Mouse (Mus musculus) urinary bladder, postnatal 36 days (tissue): ENCODE results near the gene Ttc7.
"Not testable (repeated sequence)": the region's sequence is repeated elsewhere in the genome, so short reads cannot be mapped to it uniquely, and the experiment has no call there.

Experiments
- DNase-seq, 2 experiments: peaks; one replicate each; pipeline ENCODE4 v3.0.0; 2022; ENCODE audit warnings: low spot score in 2 of 2, mixed read lengths in 1 of 2

Gene Ttc7

DNA sequence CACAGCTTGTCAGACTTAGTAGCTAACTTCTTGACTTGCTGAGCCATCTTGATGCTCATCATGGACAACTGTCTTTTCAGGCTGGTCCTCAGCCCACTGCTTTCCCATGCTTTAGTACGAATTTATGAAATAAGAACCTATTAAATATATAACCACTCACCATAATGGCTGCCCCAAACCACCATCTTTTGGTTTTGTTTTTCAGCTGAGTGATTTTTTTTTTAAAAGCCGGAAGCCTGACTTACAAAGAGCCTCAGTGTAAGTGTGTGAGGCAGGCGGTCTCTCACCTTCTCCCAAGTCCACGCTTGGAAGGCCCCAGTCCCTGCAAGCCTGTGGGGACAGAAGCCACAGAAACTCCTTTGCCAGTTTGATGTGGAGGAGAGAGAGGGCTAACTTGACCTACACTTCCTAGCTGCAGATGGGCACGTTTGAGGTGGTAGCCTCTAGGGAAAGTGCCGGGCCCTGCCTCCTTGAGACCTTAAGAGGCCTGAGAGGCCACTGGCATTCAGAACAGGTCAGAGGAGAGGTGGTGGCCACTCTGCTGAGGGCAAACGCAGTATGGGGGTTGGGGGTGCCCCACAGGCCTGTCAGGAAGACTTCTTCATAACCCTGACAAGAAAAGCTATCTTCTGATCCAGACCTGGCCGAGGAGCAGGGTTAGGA, 3.9 kb downstream of the Ttc7 start:
- no peak for DNase-seq

DNA sequence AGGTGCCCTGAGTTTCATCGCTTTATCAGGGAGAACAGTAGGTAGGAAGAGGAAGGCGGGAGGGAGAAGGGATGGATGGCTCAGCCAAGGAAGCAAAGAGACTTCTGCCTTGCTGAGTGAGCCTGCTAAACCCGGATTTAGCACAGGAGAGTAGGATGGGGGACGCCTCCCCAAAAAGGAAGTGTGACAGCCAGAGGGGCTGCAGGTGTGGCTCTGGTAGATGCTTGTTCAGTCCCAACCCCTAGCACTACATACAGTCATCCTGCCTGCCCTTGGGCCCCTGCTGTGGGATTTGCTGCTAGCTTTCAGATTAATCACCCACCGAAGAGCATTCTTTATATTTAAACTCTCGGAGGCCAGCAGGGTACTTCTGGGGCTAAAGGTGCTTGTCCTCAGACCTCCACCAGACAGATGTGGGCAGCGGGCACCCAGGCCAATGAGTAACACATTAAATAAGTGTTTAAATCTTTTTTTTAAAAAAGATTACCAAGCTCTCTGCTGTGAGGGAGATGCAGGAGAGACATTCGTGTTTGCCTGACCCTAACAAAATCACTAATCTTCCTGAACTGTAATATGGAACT, 4.6 kb downstream of the Ttc7 start:
- DNase-seq, result no peak

DNA sequence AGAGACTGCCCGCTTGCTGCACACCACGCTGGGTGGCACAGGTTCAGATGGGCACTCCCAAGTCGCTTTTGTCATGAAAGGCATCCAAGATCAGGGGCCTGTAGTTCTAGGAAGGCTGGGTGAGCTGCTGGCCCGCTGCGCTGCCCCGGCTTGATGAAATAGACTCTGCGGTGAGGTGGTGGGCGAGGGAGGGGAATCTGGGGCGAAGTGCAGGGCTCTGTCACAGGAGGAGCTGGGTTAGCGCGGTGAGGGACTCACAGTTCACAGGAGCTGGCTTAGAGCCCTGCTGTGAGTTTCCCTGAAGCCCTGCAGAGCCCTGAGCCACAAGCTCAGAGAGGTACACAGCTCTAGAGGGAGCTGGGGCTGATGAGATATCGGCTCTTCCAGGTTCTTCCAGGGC, 5.4 kb downstream of the Ttc7 start:
- DNase-seq, result peak in 1 of 2 experiments; percentile 12

DNA sequence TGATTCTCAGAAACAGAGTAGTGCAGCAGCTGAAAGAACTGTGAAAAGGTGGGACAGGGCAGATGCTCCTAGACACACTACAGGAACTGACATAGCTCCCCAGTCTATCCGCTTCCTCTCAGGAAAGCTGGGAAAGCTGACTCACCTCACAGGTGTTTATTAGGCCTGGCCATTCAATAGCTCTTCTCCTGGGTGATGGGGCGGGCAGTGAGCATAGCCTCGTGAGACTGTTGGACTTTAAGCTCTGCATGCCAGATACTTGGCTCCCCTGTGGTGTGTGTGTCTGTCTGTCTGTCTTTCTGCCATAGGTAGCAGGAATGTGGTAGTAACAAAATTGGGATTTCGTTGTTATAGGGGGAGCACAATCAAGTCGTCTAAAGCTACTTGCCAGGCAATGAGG, 6.7 kb downstream of the Ttc7 start:
- DNase-seq, result no peak

DNA sequence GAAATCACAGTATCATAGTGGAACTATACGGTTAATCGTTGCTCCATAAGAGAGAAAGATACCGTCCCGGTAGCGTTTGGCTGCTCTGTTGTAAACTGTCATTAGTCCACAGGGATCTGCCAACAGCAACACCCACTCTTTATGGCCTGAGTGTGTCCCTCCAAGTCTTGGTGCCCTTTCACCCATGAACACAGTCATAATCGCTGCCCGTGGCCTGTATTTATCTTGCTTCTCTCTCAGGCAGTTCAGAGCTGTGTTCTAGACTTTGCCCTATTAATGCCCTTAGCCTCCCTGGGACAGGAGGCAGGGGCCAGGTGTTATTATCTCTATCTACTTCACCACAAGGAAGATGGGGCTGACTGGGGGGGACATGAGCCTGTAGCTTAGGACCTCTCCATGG, 8.4 kb downstream of the Ttc7 start:
- no peak for DNase-seq

DNA sequence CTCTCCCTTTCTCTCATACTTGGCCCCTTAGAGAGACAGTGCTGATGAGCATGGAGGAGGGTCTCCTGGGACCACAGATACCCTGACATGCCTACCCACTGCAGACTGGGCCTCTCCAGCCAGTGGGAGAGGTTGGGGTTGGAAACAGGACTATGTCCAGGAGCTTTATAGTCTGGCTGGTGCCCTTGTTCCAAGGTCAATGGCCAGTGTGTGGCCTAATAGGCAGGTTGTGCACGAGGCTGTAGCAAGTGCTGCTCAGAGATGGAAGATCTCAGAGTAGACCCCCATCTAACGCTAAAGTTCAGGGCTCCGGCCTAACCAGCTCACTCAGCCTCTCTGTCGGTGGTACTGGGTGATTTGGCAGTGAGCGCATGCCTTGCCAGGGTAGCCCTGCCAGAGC, 9.1 kb downstream of the Ttc7 start:
- no peak for DNase-seq

DNA sequence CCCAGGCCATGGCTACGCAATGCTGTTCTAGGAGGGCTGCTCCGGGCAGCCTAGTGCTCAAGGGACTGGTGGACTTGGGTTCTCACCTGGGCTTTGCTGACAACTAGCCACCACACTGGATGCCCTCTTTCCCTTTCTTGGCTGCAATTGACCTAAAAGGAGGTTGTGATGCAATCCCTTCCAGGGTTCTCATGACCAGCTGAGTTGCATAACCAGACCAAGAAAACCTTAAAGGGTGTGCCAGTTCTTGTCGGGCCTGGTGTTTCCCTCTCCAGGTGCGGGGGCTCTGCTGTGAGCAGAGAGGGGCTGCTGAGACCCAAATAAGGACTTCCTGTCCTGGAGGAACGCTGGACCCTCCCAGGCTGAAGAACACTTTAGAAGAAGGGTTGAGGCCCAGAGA, 10.4 kb downstream of the Ttc7 start:
- no peak for DNase-seq

DNA sequence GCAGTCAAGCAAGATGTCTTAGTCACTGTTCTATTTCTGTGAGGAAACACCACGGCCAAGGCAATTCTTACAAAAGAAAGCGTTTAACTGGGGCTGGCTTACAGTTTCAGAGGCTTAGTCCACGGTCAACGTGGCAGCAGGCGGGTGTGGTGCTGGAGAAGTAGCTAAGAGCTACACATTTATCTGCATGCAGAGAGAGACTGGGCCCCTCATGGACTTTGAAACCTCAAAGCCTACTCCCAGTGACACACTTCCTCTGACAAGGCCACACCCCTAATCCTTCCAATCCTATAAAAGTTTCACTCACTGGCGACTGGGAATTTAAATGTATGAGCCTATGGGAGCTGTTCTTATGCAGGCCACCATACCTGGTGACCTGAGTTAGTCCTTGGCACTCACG, 13.1 kb downstream of the Ttc7 start:
- no peak for DNase-seq

DNA sequence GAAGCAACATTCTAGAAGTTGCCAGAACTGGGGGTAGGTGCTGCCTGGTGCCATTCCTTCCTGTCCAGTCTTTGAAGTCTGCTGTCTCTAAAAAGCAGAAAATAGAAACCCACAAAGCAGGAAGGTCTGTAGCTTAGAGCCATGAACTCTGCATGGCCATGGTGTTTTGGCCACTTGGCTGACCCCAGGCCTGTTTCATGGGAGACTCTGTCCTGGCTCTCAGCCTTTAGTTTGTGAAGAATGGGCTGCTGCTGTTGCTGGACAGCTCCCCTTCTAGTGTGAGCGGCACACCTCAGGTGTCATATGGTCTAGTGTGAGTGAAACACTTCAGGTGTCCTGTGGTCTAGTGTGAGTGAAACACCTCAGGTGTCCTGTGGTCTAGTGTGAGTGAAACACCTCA, 14.0 kb downstream of the Ttc7 start:
- not testable (repeated sequence) for DNase-seq

DNA sequence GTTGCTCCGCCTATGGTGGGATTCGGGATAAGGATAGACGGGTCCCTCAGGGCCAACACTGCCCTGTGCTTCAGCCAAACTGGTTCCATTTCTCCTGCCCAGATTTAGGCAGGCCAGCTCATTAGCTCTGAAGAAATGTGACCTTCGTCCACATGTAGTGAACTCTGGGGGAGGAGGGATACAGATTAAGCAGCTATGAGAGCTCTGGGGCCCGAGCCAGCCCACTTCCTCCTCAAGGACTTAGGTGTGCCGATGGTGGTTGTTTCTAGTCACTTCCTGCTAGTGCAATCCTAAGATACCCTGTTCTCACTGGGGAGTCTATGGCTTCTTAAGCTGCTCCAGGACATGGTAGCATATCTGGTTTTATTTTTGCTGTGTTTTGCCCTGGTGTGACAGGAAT, 16.3 kb downstream of the Ttc7 start:
- DNase-seq, result no peak

DNA sequence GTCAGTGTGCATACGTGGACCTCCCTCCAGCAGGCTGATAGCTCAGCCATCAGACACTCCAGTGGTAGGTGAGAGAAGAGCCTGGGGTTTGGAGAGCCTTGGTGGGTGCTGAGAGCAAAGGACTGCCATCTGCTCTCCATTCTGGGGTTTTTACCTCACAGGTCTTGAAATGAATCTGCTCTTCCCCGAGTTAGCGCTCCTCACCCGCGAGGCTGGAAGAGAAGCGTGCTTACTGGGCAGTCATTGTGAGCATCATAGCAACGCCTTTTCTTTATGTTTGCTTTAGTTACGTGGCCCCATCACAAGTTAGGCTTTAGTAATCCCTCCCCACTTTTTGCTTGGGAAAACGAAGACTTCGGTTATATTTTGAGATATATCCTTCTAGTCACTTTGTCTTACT, 17.7 kb downstream of the Ttc7 start:
- DNase-seq, result no peak

DNA sequence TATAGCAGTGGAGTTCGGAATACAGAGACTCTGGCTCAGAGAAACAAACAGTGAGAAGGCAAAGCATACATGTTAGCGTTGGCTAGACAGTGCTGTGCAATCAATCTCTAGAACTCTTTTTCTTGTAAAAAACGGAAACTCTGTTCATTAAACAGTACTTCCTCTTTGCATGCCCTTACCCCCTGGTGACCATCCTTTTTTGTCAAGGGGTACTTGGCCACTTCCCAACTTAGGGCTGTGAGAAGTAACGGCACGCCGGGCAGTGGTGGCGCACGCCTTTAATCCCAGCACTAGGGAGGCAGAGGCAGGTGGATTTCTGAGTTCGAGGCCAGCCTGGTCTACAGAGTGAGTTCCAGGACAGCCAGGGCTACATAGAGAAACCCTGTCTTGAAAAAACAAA, 18.9 kb downstream of the Ttc7 start:
- DNase-seq, result not testable (repeated sequence)

DNA sequence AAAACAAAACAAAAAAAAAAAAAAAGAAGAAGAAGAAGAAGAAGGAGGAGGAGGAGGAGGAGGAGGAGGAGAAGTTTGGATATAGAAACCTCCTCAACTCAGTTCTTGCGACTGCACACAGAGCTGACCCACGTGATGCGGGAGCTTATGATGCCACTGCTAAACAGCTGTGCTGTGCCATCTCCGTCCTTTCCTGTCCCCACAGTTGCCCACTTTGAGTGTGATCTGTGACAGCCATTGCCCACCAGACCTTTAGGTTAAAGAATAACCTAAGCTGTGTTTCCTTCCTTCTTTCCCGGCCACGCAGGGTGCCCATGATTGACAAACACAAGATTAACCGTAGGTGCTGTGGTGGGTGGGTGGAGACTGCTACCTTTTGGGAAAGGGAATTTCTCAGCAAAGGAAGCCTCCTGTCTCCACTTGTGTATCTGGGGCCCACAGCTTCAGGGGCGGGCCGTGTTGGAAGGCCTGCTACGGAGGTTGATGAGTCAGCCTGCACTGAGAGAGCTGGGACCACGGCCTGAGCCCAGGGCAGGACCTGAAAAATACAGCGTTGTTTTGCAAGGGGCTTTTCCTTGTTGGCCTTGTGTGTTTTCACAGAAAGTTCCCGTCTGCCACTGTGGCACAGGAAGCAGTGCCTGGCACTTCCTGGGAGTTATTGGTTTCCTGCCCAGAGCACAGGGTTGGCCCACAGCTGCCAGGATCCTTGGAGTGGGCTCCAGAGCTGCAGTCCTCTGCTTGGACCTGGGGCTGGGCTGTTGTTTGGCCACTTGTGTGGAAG, 19.5 kb downstream of the Ttc7 start:
- peak in 1 of 2 experiments; percentile 59 for DNase-seq

DNA sequence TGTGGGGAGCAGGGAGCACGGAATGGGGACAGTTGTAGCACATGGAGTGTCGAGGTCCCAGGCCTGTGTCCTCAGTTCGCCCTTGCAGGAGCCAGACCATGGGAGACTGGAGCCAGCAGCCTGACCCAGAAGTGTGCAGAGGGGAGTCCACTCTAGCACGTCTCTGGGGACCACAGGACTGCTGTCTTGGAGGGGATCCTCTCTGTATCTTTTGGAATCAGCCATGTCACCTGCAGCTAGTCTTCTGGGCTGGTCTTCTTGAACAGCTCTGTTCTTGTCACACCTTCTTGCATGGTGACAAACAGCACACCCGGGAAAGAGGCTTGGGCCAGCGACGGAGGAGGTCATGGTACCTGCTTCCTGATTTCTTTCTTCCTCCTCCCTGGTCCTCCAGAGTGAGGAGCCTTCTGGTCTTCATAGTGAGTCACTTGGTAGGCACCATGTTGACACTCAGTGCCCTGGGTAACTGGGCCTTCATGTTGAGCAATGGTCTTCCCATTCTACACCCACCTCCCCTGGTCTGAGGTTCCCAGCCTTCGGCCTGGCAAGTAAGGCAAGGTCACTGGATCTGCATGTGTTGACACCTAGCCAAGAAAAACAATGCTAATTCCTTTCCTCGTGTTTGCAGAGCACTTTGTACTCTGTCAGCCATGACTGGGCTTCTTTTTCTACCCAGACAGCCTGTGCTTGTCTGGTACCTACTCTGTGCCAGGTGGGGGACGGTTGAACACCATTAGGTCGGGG, 21.6 kb downstream of the Ttc7 start:
- no peak for DNase-seq

DNA sequence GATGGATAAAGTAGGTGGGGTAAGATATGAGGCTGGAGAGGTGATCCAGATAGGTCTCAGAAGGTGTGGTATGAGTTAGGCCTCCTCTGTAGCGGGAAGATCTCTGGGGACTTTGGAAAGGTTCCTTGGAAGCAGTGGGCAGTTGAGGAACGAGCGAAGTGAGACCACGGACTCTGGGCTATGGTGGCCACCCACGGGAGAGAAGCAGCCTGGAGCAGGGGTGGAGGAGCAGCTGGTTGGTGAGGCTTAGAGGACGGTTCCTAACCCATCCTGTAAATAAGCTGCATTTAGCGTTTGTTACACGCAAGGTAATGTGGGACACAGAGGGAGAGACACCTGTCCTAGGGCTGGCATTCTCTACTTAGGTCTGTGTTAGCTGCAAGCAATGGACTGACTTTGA, 22.4 kb downstream of the Ttc7 start:
- DNase-seq, result no peak

DNA sequence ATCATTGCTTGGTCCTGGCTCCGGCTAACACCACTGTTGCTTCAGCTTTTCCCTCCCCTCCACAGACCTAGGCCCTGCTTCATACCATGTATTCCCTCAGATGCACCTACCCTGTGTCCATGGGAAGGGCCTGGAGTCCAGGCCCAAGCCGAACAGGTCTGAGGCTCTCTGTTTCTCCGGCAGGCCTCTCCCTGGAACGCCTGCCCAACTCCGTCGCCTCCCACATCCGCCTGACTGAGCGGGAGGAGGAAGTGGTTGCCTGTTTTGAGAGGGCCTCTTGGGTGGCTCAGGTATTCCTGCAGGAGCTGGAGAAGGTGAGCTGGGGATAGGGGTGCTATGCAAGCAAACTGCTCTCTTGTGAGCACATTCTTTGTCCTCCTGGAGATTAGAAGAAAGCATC, 24.1 kb downstream of the Ttc7 start:
- no peak for DNase-seq

DNA sequence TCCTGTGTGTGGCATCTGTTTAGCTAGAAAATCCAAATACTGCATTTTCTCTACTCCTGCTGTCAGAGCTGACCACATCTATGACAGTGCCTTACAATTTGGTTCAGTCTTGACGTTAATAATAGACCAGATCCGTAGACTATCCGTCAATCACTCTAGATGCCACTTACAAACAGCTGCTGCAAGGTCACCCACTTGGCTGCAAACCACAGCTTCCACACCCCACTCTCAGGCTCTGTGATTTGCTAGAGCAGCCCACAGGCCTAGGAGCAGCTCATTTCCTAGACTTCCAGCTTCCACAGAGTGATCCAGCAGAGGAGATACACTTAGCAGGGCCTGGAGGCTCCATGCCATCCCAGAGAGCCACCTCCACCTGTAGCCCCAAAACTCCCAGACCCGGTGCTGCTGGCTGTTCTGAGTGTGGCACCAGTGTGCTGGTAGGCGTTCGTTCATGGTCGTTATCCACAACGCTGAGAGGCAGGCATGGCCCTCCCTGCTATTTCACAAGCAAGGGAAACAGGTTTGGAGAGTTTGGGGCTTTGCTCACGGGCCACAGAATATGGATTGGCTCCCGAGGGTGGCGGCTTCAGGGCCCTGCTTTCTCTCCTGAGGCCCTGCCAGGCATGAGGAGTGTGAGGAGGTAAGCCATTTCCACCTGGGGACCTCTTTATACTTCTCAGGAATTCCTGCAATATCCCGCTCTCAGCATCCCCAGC, 26.5 kb downstream of the Ttc7 start:
- DNase-seq, result no peak

DNA sequence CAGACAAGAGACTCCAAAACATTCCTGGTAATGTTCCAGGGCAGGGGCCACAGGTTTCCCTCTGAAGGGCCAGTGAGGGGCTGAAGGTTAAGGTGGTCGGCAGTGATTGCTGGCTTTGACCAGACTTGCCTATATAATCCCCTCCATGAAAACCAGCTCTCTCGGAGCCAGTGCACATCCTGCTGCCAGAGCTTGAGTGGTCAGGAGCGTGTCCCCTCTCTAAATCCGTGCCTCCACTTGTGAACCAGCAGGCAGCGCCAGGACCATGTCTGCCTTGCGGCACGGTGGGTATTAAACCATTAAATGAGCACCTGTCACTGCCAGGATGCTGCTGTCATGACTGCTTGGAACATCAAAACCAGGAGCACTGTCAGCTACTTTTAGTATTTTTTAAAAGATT, 27.8 kb downstream of the Ttc7 start:
- no peak for DNase-seq

DNA sequence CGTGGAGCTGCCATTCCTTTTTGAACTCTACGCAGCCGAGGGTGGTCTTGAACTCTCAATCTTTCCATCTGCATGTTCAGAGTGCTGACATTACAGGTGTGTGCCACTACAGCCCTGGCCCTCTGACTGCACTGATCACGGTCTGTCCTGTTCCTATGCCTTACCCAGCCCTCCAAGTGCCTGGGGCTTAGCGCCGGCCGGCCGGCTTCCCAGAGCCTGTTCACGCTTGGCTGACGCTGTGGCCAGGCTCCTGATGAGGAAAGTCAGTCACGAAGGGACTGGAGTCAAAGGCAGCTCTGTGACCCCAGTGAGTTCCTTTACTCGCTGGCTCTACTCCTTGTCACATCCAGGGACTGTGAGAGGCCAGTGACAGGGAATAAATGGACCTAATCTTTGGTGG, 29.7 kb downstream of the Ttc7 start:
- DNase-seq, result no peak

DNA sequence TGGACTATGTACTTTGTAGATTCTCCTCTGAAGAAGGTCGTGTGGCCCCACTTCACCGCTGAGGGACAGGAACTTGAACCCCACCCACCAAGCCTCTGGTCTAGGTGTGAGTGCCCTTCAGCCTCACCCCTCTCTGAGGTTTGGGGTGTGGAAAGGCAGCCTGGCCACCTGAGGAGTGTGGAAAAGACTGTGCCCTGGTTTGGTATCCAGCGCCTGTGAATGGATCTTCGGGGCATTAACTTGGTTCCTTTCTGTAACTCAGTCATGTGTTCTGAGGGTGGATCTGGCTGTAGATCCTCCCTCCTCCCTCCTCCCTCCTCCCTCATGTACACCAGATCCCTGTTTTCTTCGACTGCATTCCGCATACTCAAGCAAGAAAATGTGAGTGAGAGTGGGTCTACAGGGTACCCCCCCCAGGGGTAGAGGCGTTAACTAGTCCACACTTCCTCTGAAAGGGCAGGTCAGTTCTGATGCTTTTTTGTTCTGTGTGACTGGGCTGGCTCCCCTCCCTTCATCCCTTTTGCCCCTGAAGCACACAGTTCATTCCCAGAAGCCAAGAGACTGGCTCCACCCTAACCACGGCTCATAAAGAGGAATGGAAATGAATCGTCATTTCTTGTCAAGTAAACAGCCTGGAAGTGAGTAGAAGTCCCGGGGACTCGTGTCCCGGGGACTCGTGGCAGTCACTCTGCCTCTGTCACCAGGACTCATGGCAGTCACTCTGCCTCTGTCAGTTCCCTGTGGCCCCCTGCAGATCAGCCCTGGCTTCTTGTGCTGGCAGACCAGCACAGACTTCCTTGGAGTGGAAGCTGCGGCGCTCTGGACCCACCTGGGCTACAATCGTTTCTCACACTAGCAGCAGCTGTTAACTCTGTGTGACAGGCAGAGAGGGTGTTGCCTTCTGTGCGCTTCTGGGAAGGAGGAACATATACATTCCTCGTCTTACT, 30.5 kb downstream of the Ttc7 start:
- no peak for DNase-seq

DNA sequence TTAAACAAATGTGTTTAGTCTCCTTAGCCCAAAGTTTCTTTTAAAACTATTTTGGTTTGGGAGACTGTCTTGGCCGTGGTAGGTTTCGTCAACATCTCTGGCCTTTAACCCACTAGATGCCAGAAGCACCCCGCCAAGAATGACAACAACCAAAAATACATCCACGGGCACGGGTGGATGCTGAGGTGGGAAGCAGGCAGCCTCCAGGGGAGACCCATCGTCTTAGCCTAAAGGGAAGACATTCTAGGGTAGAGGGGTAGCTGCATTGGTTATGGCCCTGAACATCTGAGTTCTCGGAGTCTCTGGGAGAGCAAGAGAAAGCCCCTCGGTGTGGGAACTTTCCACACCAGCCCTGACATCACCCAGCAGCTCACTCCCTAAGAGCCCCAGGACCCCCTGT, 31.4 kb downstream of the Ttc7 start:
- DNase-seq, result no peak
